Mouse (Mus musculus): ENCODE measurements around the gene Fam171a1. TPM values are rescaled to one million over a fixed set of nuclear protein-coding genes. Genes with fewer than 3 reads are reported as not detected.
A peak's percentile ranks its signal among the peaks of the same experiment; 100 is the strongest.

The Fam171a1 gene
- polyA plus RNA-seq, 1 experiment: 2.9 TPM

DNA sequence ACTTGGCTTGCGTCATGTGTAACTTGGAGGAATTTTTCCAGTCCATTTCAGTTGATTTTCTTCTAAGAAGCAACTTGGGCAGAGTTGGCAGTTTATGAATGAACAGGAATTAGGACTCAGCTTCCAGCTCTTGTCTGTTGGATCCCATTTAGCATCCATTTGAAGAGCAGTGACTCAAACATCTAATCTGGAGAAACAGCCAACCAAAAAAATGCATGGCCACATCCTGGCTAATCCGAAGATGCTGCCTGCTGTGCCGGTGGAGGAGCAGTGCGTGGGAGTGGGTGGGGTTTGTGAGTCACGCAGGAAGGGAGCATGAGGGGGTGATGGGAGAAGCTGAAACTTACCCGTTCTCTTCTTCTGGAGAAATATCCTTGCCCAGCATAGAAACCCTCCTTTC, 104.2 kb downstream of the Fam171a1 start:
- Histone ChIP-seq H3K27ac (ENCODE audit: control insufficient read depth, insufficient read depth, low read depth, low read length, poor library complexity) (no peak overlapping the region), H3K4me3 (replicated peaks; ENCODE audit: control insufficient read depth, low read depth, low read length) (no peak overlapping the region), H3K4me1 (ENCODE audit: control insufficient read depth, insufficient read depth, low read length) (no peaks in the 10 kb centered on the region)
- 88% methylated on average over 6 of the region's 6 CpGs for WGBS
- no peak for TF ChIP-seq CTCF (IDR thresholded peaks at IDR 0.05; ENCODE audit: control insufficient read depth, insufficient read depth, low read length)
- no peak for TF ChIP-seq POLR2A (IDR thresholded peaks at IDR 0.05; ENCODE audit: borderline replicate concordance, control insufficient read depth, low read depth, low read length)

DNA sequence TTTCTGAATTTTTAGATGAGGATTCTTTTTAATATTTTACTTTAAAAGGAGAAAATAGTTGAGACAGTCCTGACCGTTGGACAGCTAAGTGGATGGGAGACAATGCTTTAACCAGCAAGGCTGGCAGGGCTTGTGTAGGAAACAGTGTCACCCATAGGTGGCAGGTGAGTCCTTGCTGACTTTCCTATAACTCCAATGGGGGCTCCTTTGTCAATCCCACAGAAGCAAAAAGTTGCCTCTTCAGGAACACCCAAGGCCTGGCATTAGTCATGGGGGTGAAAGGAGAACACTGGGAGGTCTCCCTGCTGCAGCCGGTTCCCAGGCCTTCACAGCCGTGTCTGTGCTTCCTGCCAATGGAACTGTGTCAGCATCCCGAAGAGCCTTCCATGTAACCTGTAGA, 114.5 kb downstream of the Fam171a1 start:
- Histone ChIP-seq H3K4me3 (replicated peaks; ENCODE audit: control insufficient read depth, low read depth, low read length) (no peak overlapping the region), H3K4me1 (ENCODE audit: control insufficient read depth, insufficient read depth, low read length) (no peaks in the 10 kb centered on the region), H3K27ac (ENCODE audit: control insufficient read depth, insufficient read depth, low read depth, low read length, poor library complexity) (no peak overlapping the region)
- TF ChIP-seq CTCF (IDR thresholded peaks at IDR 0.05; ENCODE audit: control insufficient read depth, insufficient read depth, low read length): no peak
- TF ChIP-seq POLR2A (IDR thresholded peaks at IDR 0.05; ENCODE audit: borderline replicate concordance, control insufficient read depth, low read depth, low read length): no peak
- 76% methylated on average over 4 of the region's 4 CpGs for WGBS

DNA sequence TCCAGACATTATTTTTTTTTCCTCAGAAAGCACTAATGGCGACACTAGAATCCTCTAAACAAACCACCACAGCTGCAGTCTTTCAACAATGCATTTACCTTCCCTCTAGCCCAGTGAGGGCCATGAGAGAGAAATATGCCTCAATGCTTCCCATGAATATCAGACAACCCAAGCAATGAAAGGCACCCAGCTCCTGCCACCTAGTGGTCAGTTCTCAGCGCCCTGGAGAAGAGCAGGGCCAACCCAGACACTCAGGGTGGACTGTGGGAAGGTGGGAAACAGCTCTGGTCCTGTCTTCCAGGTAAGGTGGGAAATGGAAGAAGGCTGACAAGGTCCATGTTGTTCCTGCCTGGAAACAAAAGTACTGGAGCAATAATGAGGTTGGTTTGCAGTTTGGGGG, 115.0 kb downstream of the Fam171a1 start:
- Histone ChIP-seq H3K4me1 (ENCODE audit: control insufficient read depth, insufficient read depth, low read length) (no peaks in the 10 kb centered on the region), H3K4me3 (replicated peaks; ENCODE audit: control insufficient read depth, low read depth, low read length) (no peak overlapping the region), H3K27ac (ENCODE audit: control insufficient read depth, insufficient read depth, low read depth, low read length, poor library complexity) (no peak overlapping the region)
- whole genome bisulfite sequencing: 11% methylated on average over 2 of the region's 2 CpGs
- TF ChIP-seq POLR2A (IDR thresholded peaks at IDR 0.05; ENCODE audit: borderline replicate concordance, control insufficient read depth, low read depth, low read length) (no peak), CTCF (IDR thresholded peaks at IDR 0.05; ENCODE audit: control insufficient read depth, insufficient read depth, low read length) (peak; percentile 66)

- WGBS: 65% methylated on average over 5 of the region's 5 CpGs
Observed at GRCm38 (mm10) chr2:3239255-3239654, 125.2 kb downstream of the Fam171a1 start.

GRCm38 (mm10) chr2:3244251-3244650, 130.2 kb downstream of the Fam171a1 start:
- no peaks in the 10 kb centered on the region for H3K4me1 ChIP-seq (ENCODE audit: control insufficient read depth, insufficient read depth, low read length)
- 68% methylated on average over 3 of the region's 3 CpGs for WGBS
- no peak overlapping the region for H3K4me3 ChIP-seq (replicated peaks; ENCODE audit: control insufficient read depth, low read depth, low read length)
- TF ChIP-seq POLR2A (IDR thresholded peaks at IDR 0.05; ENCODE audit: borderline replicate concordance, control insufficient read depth, low read depth, low read length): no peak
- TF ChIP-seq CTCF (IDR thresholded peaks at IDR 0.05; ENCODE audit: control insufficient read depth, insufficient read depth, low read length): no peak
- no peak overlapping the region for H3K27ac ChIP-seq (ENCODE audit: control insufficient read depth, insufficient read depth, low read depth, low read length, poor library complexity)

More at GRCm38 (mm10) chr2:3239255-3239654, 125.2 kb downstream of the Fam171a1 start:
- Histone ChIP-seq H3K27ac (ENCODE audit: control insufficient read depth, insufficient read depth, low read depth, low read length, poor library complexity) (no peak overlapping the region), H3K4me1 (ENCODE audit: control insufficient read depth, insufficient read depth, low read length) (no peaks in the 10 kb centered on the region), H3K4me3 (replicated peaks; ENCODE audit: control insufficient read depth, low read depth, low read length) (no peak overlapping the region)
- TF ChIP-seq POLR2A (IDR thresholded peaks at IDR 0.05; ENCODE audit: borderline replicate concordance, control insufficient read depth, low read depth, low read length): no peak
- TF ChIP-seq CTCF (IDR thresholded peaks at IDR 0.05; ENCODE audit: control insufficient read depth, insufficient read depth, low read length): no peak

DNA sequence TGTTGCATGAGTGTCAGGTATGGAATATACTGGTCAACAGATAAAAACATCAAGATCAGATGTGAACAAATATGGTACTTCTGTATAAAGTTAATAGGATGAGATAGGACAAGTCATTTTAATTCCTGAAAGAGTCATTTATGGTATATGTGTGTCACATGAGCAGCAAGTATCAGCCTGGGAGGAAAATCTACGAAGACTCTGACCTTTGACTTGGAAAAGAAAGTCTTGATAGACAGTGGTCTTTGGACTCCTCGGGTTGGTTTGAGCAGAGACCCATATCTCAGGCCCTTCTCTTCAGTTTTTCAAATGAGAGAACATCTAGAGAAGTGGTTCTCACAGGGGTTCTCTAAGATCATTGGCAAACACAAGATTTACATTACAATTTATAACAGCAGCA, 137.3 kb downstream of the Fam171a1 start:
- no peak for TF ChIP-seq CTCF (IDR thresholded peaks at IDR 0.05; ENCODE audit: control insufficient read depth, insufficient read depth, low read length)
- no peak for TF ChIP-seq POLR2A (IDR thresholded peaks at IDR 0.05; ENCODE audit: borderline replicate concordance, control insufficient read depth, low read depth, low read length)
- Histone ChIP-seq H3K4me3 (replicated peaks; ENCODE audit: control insufficient read depth, low read depth, low read length) (no peak overlapping the region), H3K4me1 (ENCODE audit: control insufficient read depth, insufficient read depth, low read length) (no peaks in the 10 kb centered on the region), H3K27ac (ENCODE audit: control insufficient read depth, insufficient read depth, low read depth, low read length, poor library complexity) (no peak overlapping the region)
- WGBS: 70% methylated on average over 2 of the region's 2 CpGs

GRCm38 (mm10) chr2:3266466-3266865, 152.4 kb downstream of the Fam171a1 start:
- Histone ChIP-seq H3K4me3 (replicated peaks; ENCODE audit: control insufficient read depth, low read depth, low read length) (no peak overlapping the region), H3K4me1 (ENCODE audit: control insufficient read depth, insufficient read depth, low read length) (no peaks in the 10 kb centered on the region), H3K27ac (ENCODE audit: control insufficient read depth, insufficient read depth, low read depth, low read length, poor library complexity) (no peak overlapping the region)
- TF ChIP-seq CTCF (IDR thresholded peaks at IDR 0.05; ENCODE audit: control insufficient read depth, insufficient read depth, low read length): no peak
- no peak for TF ChIP-seq POLR2A (IDR thresholded peaks at IDR 0.05; ENCODE audit: borderline replicate concordance, control insufficient read depth, low read depth, low read length)
- WGBS: 85% methylated on average over 3 of the region's 3 CpGs

DNA sequence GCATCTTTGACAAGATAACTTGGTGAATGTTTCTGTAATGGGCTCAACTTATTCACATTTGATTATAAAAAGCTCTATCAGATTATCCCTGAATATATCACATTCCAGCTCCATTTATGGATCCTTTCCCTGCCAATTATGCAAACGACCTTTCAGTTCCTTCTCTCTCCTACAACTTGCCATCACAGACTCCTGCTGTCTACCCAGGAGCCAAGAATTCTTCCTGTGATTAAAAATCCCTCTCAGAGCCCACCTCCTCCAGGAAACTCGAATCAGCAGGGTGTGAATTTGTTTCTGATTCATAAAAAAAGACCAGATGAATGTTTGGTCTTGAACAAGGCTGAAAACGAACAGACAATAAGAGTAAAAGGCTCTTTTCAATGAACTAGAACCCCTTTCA, 153.9 kb downstream of the Fam171a1 start:
- TF ChIP-seq POLR2A (IDR thresholded peaks at IDR 0.05; ENCODE audit: borderline replicate concordance, control insufficient read depth, low read depth, low read length): no peak
- no peak for TF ChIP-seq CTCF (IDR thresholded peaks at IDR 0.05; ENCODE audit: control insufficient read depth, insufficient read depth, low read length)
- no peak overlapping the region for H3K27ac ChIP-seq (ENCODE audit: control insufficient read depth, insufficient read depth, low read depth, low read length, poor library complexity)
- 28% methylated on average over 3 of the region's 3 CpGs for WGBS
- no peaks in the 10 kb centered on the region for H3K4me1 ChIP-seq (ENCODE audit: control insufficient read depth, insufficient read depth, low read length)
- H3K4me3 ChIP-seq (replicated peaks; ENCODE audit: control insufficient read depth, low read depth, low read length): no peak overlapping the region

DNA sequence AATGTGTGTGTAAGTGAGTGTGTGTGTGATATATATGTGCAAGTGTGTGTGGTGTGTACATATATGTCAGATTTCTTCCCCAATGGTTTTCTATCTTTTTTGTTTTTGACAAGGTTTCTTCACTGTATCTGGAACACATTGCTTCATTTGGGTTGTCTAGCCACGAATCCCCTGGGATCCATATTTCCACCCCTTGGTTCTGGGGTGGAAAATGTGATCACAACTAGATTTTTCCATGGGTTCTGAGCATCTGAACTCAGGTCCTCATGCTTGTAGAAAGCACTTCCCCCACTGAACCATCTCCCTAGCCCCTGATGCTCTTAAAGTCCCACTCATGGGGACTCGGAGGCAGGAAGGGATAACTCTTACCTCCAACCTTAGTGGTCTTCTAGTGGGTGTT, 159.3 kb downstream of the Fam171a1 start:
- 68% methylated on average over 2 of the region's 2 CpGs for WGBS

More for the DNA sequence above, 159.3 kb downstream of the Fam171a1 start:
- H3K4me1 ChIP-seq (ENCODE audit: control insufficient read depth, insufficient read depth, low read length): no peaks in the 10 kb centered on the region
- no peak for TF ChIP-seq POLR2A (IDR thresholded peaks at IDR 0.05; ENCODE audit: borderline replicate concordance, control insufficient read depth, low read depth, low read length)
- TF ChIP-seq CTCF (IDR thresholded peaks at IDR 0.05; ENCODE audit: control insufficient read depth, insufficient read depth, low read length): no peak
- H3K4me3 ChIP-seq (replicated peaks; ENCODE audit: control insufficient read depth, low read depth, low read length): no peak overlapping the region
- H3K27ac ChIP-seq (ENCODE audit: control insufficient read depth, insufficient read depth, low read depth, low read length, poor library complexity): no peak overlapping the region

Data from bone marrow, adult 2 months (tissue).